Mouse (Mus musculus) liver, postnatal 0 days (tissue): Measurements from ENCODE around the gene Syngap1.

Experiments used
- CTCF ChIP-seq: sonication (generic); IDR thresholded peaks from 2 replicates; pipeline ENCODE4 v1.5.1; 2016; ENCODE audit warnings: antibody characterized with exemption, low read depth
- EP300 ChIP-seq: IDR thresholded peaks from 2 replicates; pipeline ENCODE4 v1.6.1; 2016; ENCODE audit warnings: antibody characterized with exemption, low read depth, mild to moderate bottlenecking

DNA sequence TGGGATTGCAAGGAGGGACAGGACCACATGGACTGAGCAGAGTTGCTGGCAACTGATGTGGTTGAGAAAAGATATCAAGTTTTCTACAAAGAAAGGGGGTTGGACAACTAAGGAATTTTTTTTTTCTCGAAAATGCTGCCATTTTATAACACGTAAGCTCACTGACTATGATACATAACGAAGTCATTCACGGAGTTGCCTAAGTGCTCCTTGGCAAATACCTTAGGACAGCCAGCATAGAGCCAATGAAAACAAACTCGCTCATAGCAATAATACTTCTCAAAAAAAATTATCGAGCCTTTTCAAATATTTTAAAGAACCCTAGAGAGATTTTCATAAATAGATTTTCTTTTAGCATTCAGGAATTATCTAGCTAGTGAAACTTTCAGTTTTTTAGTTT lies 40.1 kb upstream of the Syngap1 start:
- no peak for TF ChIP-seq EP300
- TF ChIP-seq CTCF: no peak
